ENCODE assay signal across 8 mouse cellular contexts in the genomic region with DNA sequence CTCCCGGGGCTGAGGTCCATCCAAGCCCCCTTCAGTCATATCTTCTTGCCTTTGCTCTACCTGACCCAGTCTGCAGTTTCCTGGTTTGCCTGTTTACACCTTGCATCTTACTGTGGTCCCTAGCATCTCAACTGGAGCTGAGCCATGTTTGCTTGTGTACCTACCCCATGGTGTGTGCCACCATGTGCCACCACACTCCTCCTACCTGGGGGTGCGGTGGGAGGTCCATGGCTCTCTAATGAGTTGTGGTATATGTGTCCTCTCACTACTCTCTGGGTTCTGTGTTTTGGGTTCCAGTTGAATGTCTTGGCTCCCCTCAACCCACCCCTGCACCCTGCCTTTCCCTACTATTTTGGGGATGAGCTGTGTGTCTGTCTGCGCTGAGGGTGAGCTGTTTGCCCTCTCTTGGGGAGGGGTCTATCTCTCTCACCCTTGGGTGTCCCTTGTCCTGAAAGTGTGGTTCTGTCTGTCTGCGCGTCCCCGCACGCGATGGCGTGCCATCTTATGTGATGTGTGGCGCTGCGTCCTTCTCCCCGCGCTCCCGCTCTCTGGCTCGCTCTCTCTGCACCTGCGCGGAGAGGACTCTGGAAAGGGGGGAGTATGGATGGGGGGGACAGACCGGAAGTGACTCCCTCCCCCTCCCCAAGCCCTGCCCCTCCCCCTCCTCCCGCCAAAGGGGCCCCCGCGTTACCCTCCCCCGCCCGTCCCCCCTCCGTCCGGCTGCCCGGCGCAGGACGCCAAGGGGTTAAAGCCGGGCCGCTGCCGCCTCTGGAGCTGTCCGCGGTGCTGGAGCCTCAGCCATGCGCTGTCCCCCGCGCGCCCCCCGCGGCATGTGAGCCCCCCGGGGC. TPM values are rescaled to one million over a fixed set of nuclear protein-coding genes. Genes with fewer than 3 reads are reported as not detected.
DNase-seq lines count a peak whose midpoint lies in the region; ATAC-seq lines count a peak whose summit lies in the region.

No protein-coding gene starts in this region.

- H3K36me3 ChIP-seq in embryonic facial prominence, embryonic 11.5 days (replicated peaks; ENCODE audit: control insufficient read depth, insufficient read depth, low read depth, low read length), result no peaks in the 10 kb centered on the region
- no peaks in the 10 kb centered on the region for H3K36me3 ChIP-seq in intestine, embryonic 16.5 days (ENCODE audit: control insufficient read depth, insufficient read depth, low read length)
- H3K36me3 ChIP-seq in neural tube, embryonic 14.5 days (ENCODE audit: control insufficient read depth, insufficient read depth, low read length), result no peaks in the 10 kb centered on the region

- WGBS in embryonic facial prominence, embryonic 11.5 days, result 4% methylated on average over 17 of the region's 40 CpGs
- 6% methylated on average over 29 of the region's 40 CpGs for WGBS in intestine, embryonic 16.5 days
- 5% methylated on average over 18 of the region's 40 CpGs for WGBS in neural tube, embryonic 14.5 days

- no peak overlapping the region for H3K9ac ChIP-seq in embryonic facial prominence, embryonic 11.5 days (replicated peaks; ENCODE audit: low read length)
- H3K9ac ChIP-seq in intestine, embryonic 16.5 days (ENCODE audit: low read depth, low read length), result no peak overlapping the region
- H3K9ac ChIP-seq in neural tube, embryonic 14.5 days (replicated peaks; ENCODE audit: low read depth, low read length), result peak overlapping the region; percentile 91

- no peaks in the 10 kb centered on the region for H3K4me1 ChIP-seq in embryonic facial prominence, embryonic 11.5 days (ENCODE audit: control insufficient read depth, insufficient read depth, low read length)
- 0 out of 2 replicates have a peak, but pooled peaks cover 3% of the 10 kb centered on the region for H3K4me1 ChIP-seq in intestine, embryonic 16.5 days (ENCODE audit: control insufficient read depth, insufficient read depth, low read length)
- H3K4me1 ChIP-seq in neural tube, embryonic 14.5 days (ENCODE audit: control insufficient read depth, insufficient read depth, low read length), result peaks cover 8% of the 10 kb centered on the region; the same call in 1 of the 2 replicates

- peak; percentile 43 for DNase-seq in layer of hippocampus, adult 9-11 months
- DNase-seq in layer of hippocampus, adult 9-10 months (ENCODE audit: low spot score), result no peak
- DNase-seq in cerebellum, adult 8-10 months, result peak; percentile 72
- peak; percentile 76 for DNase-seq in embryonic facial prominence, embryonic 11.5 days (ENCODE audit: low spot score)
- DNase-seq in c-Kit-positive CD71-positive TER-119-positive erythroid progenitor cells, embryonic 14.5 days (ENCODE audit: low spot score), result no peak
- DNase-seq in MN1 (ENCODE audit: low spot score), result no peak

- peak overlapping the region; percentile 43 for H3K4me3 ChIP-seq in embryonic facial prominence, embryonic 11.5 days (ENCODE audit: low read depth, low read length)
- peak overlapping the region; percentile 49 for H3K4me3 ChIP-seq in intestine, embryonic 16.5 days (ENCODE audit: low read length)
- peak overlapping the region; percentile 65 for H3K4me3 ChIP-seq in neural tube, embryonic 14.5 days (ENCODE audit: low read depth, low read length)

- H3K4me2 ChIP-seq in embryonic facial prominence, embryonic 11.5 days (ENCODE audit: low read depth, low read length), result peak overlapping the region; percentile 88
- peak overlapping the region; percentile 70 for H3K4me2 ChIP-seq in intestine, embryonic 16.5 days (ENCODE audit: low read depth, low read length)
- H3K4me2 ChIP-seq in neural tube, embryonic 14.5 days (ENCODE audit: low read depth, low read length), result peak overlapping the region; percentile 87

- H3K27me3 ChIP-seq in embryonic facial prominence, embryonic 11.5 days (ENCODE audit: control insufficient read depth, insufficient read depth, low read length), result peaks cover 51% of the 10 kb centered on the region
- peaks cover 45% of the 10 kb centered on the region for H3K27me3 ChIP-seq in intestine, embryonic 16.5 days (replicated peaks; ENCODE audit: control insufficient read depth, insufficient read depth, low read length)
- peaks cover 12% of the 10 kb centered on the region for H3K27me3 ChIP-seq in neural tube, embryonic 14.5 days (ENCODE audit: control insufficient read depth, insufficient read depth, low read length)

- no peak; the same call in 1 of the 2 replicates for ATAC-seq in embryonic facial prominence, embryonic 11.5 days (replicated peaks; ENCODE audit: insufficient number of reproducible peaks, low FRiP score, low TSS enrichment, low read depth)
- ATAC-seq in intestine, embryonic 16.5 days, result no peak
- ATAC-seq in neural tube, embryonic 14.5 days (ENCODE audit: low read depth), result peak; percentile 84

- no peak overlapping the region for H3K27ac ChIP-seq in embryonic facial prominence, embryonic 11.5 days (replicated peaks; ENCODE audit: low read depth, low read length)
- H3K27ac ChIP-seq in intestine, embryonic 16.5 days (ENCODE audit: low read length), result no peak overlapping the region
- H3K27ac ChIP-seq in neural tube, embryonic 14.5 days (ENCODE audit: low read depth, low read length), result peak overlapping the region; percentile 91

- H3K9me3 ChIP-seq in embryonic facial prominence, embryonic 11.5 days (replicated peaks; ENCODE audit: control insufficient read depth, low read length), result no peaks in the 10 kb centered on the region
- H3K9me3 ChIP-seq in intestine, embryonic 16.5 days (ENCODE audit: control insufficient read depth, low read length), result no peaks in the 10 kb centered on the region
- no peaks in the 10 kb centered on the region for H3K9me3 ChIP-seq in neural tube, embryonic 14.5 days (ENCODE audit: control insufficient read depth, low read length)

RNA-seq across cellular contexts. Expression of gene Shank1, which starts 25.2 kb away (rescaled TPM):
- 0.98 and 1.00 TPM in 2 replicates for polyA plus RNA-seq in embryonic facial prominence, embryonic 11.5 days (2014; fragmentation: Nextera tagmentation; extraction: Ambion mirVana)
- 1.2 and 1.5 TPM in 2 replicates for polyA plus RNA-seq in intestine, embryonic 16.5 days (2015; fragmentation: Nextera tagmentation; extraction: Ambion mirVana)
- polyA plus RNA-seq in neural tube, embryonic 14.5 days (2014; fragmentation: Nextera tagmentation; extraction: Ambion mirVana), result 39.9 and 62.7 TPM in 2 replicates

RNA-seq across cellular contexts. Expression of gene Clec11a, which starts 28.6 kb away (rescaled TPM):
- 2.2 and 2.3 TPM in 2 replicates for polyA plus RNA-seq in embryonic facial prominence, embryonic 11.5 days (2014; fragmentation: Nextera tagmentation; extraction: Ambion mirVana)
- 6.7 and 7.1 TPM in 2 replicates for polyA plus RNA-seq in intestine, embryonic 16.5 days (2015; fragmentation: Nextera tagmentation; extraction: Ambion mirVana)
- 2.8 and 4.6 TPM in 2 replicates for polyA plus RNA-seq in neural tube, embryonic 14.5 days (2014; fragmentation: Nextera tagmentation; extraction: Ambion mirVana)

RNA-seq across cellular contexts. Expression of gene Syt3, which starts 48.6 kb away (rescaled TPM):
- 1.4 and 1.9 TPM in 2 replicates for polyA plus RNA-seq in embryonic facial prominence, embryonic 11.5 days (2014; fragmentation: Nextera tagmentation; extraction: Ambion mirVana)
- polyA plus RNA-seq in intestine, embryonic 16.5 days (2015; fragmentation: Nextera tagmentation; extraction: Ambion mirVana), result 0.82 and 1.2 TPM in 2 replicates
- 52.7 and 68.4 TPM in 2 replicates for polyA plus RNA-seq in neural tube, embryonic 14.5 days (2014; fragmentation: Nextera tagmentation; extraction: Ambion mirVana)

RNA-seq across cellular contexts. Expression of gene 1700008O03Rik, which starts 50.4 kb away (rescaled TPM):
- 0.99 and 1.4 TPM in 2 replicates for polyA plus RNA-seq in embryonic facial prominence, embryonic 11.5 days (2014; fragmentation: Nextera tagmentation; extraction: Ambion mirVana)
- 0.66 and 0.88 TPM in 2 replicates for polyA plus RNA-seq in intestine, embryonic 16.5 days (2015; fragmentation: Nextera tagmentation; extraction: Ambion mirVana)
- polyA plus RNA-seq in neural tube, embryonic 14.5 days (2014; fragmentation: Nextera tagmentation; extraction: Ambion mirVana), result 2.0 and 2.6 TPM in 2 replicates

Comparison
In these comparisons a context has a peak if more than half of its experiments do, and no peak if none do; other contexts are left out.
1. DNase-seq: peak in layer of hippocampus, adult 9-11 months (single experiment), cerebellum, adult 8-10 months (single experiment) and embryonic facial prominence, embryonic 11.5 days (single experiment); none in layer of hippocampus, adult 9-10 months (single experiment), c-Kit-positive CD71-positive TER-119-positive erythroid progenitor cells, embryonic 14.5 days (single experiment) and MN1 (single experiment).
2. RNA of gene Shank1, which starts 25.2 kb away (polyA plus RNA-seq): 39.9 to 62.7 TPM in neural tube, embryonic 14.5 days; 1.2 to 1.5 TPM in intestine, embryonic 16.5 days and 0.98 to 1.00 TPM in embryonic facial prominence, embryonic 11.5 days; every median in the first group is over 10 times any median in the second.
3. RNA of gene Syt3, which starts 48.6 kb away (polyA plus RNA-seq): 52.7 to 68.4 TPM in neural tube, embryonic 14.5 days; 1.4 to 1.9 TPM in embryonic facial prominence, embryonic 11.5 days and 0.82 to 1.2 TPM in intestine, embryonic 16.5 days; every median in the first group is over 10 times any median in the second.
4. Peak in every context shown above with its lines, with median percentiles within 50 percentile points of each other: H3K4me2 ChIP-seq and H3K4me3 ChIP-seq.